Mouse (Mus musculus) heart, adult 2 months (tissue): ENCODE results near the gene Dedd. TPM values are rescaled to one million over a fixed set of nuclear protein-coding genes. Genes with fewer than 3 reads are reported as not detected.

ENCODE experiments used
- DNase-seq, 2 experiments: peaks; one replicate each; pipeline ENCODE4 v3.0.0; 2021
- H3K27ac ChIP-seq: fragments of 200-600 bp; 2 replicates; pipeline ENCODE4 v1.8.1; 2022
- H3K27me3 ChIP-seq: fragments of 200-500 bp; 2 replicates; pipeline ENCODE4 v1.6.1; 2012; ENCODE audit warnings: mild to moderate bottlenecking, low read length, inconsistent platforms, mixed read lengths; ENCODE audit not compliant: control insufficient read depth, insufficient read depth
- H3K36me3 ChIP-seq: fragments of 200-500 bp; 2 replicates; pipeline ENCODE4 v1.6.1; 2012; ENCODE audit warnings: low read length, inconsistent platforms; ENCODE audit not compliant: control insufficient read depth, insufficient read depth
- H3K4me1 ChIP-seq: fragments of 200-500 bp; 2 replicates; pipeline ENCODE4 v1.6.1; 2011; ENCODE audit warnings: low read length; ENCODE audit not compliant: control insufficient read depth, insufficient read depth
- H3K4me3 ChIP-seq: fragments of 200-600 bp; 2 replicates; pipeline ENCODE4 v1.8.1; 2022
- H3K79me2 ChIP-seq: fragments of 200-500 bp; replicated peaks from 2 replicates; pipeline ENCODE4 v1.6.1; 2012; ENCODE audit warnings: mild to moderate bottlenecking, inconsistent platforms, low read length, moderate library complexity, mixed read lengths; ENCODE audit not compliant: control insufficient read depth, insufficient read depth
- H3K9ac ChIP-seq: fragments of 200-500 bp; 2 replicates; pipeline ENCODE4 v1.6.1; 2012; ENCODE audit warnings: low read depth, mild to moderate bottlenecking, control low read depth, inconsistent platforms, low read length, mixed read lengths
- CTCF ChIP-seq: fragments of 200-600 bp; IDR thresholded peaks from 2 replicates; pipeline ENCODE4 v1.8.1; 2022; ENCODE audit warnings: antibody characterized with exemption, mild to moderate bottlenecking, moderate library complexity
- EP300 ChIP-seq: fragments of 200-500 bp; IDR thresholded peaks from 2 replicates; pipeline ENCODE4 v1.6.1; 2011; ENCODE audit warnings: low read depth, low read length, control low read depth; ENCODE audit not compliant: insufficient read depth
- POLR2A ChIP-seq: fragments of 200-500 bp; IDR thresholded peaks from 2 replicates; pipeline ENCODE4 v1.6.1; 2011; ENCODE audit warnings: mild to moderate bottlenecking, low read depth, low read length, control low read depth; ENCODE audit not compliant: insufficient read depth
- WGBS: fragments of 180-500 bp; shearing (Covaris S2); methylation state at CpG from one replicate; pipeline ENCODE4 v1.1.7; 2018; 5-methylcytosine and 5-hydroxymethylcytosine counted together
- intact Hi-C: fragments of 180-260 bp; cut with DNase I; formaldehyde crosslinking; loops from one replicate; pipeline ENCODE4 v1.15.1; 2025
- polyA plus RNA-seq: library from polyadenylated mRNA; depleted of rRNA; stranded (reverse); fragments of >200 nt; gene quantifications from 2 replicates; pipeline ENCODE4 v1.2.3, GENCODE M21; 2012
- total RNA-seq, 2 experiments: library from RNA; stranded (reverse); gene quantifications; 2 replicates each; pipeline ENCODE4 v1.2.3; 2021

Gene Dedd
- total and polyA plus RNA-seq, 3 experiments: 20.8 to 28.8 (median 22.9) TPM

DNA sequence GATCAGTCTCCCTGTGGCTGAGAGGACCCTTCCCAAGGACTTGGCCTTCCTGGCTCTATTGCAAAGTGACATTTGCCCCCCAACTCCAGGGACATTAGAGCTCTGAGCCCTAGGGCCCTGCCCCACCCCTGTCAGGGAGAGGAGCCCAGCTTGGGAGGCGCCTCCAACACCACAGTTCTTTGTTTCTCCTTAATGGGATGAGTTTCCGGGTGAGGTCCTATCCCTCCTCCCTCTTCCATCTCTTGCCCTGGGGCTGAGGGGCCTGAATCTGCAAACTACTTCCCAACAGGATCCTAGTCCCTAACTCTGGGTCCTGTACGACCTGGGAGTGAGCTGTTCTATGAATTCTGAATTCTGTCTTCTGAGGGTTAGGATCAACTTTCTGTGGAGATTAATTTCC is 43.9 kb downstream of the Dedd start:
- Histone ChIP-seq H3K36me3 (no peaks in the 10 kb centered on the region), H3K27me3 (no peaks in the 10 kb centered on the region), H3K4me3 (no peak overlapping the region), H3K4me1 (no peaks in the 10 kb centered on the region), H3K27ac (no peak overlapping the region), H3K9ac (no peak overlapping the region), H3K79me2 (no peaks in the 10 kb centered on the region)
- no peak for TF ChIP-seq CTCF
- TF ChIP-seq POLR2A: no peak
- TF ChIP-seq EP300: no peak
- WGBS: 58% methylated on average over 3 of the region's 3 CpGs
- DNase-seq: no peak
- intact Hi-C loops: no loop called here

DNA sequence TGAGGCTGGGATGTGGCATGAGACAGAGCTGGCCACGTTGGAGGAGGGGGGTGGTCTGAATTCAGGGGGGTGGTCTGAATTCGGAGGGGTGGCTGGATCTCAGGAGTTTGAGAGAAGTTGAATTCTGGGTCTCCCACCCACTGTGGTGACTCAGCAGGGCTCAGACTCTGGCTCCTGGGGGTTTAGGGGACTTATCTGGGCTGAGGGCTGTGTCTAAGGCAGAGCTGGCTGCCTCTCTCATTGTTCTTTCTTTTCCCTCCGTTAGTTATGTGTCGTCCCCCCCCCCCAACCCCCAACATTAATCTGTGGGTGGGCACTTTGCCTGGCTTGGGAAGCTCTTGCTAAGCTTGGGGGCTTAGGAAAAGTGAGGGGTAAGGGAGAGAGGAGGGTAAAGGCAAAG is 45.0 kb downstream of the Dedd start:
- H3K36me3 ChIP-seq: no peaks in the 10 kb centered on the region
- no peaks in the 10 kb centered on the region for H3K4me1 ChIP-seq
- no peak overlapping the region for H3K9ac ChIP-seq
- H3K27me3 ChIP-seq: no peaks in the 10 kb centered on the region
- H3K4me3 ChIP-seq: no peak overlapping the region
- TF ChIP-seq POLR2A: no peak
- TF ChIP-seq EP300: no peak
- no peak for TF ChIP-seq CTCF
- no peak for DNase-seq
- intact Hi-C loops: no loop called here
- WGBS: 3% methylated on average over 4 of the region's 4 CpGs
- H3K27ac ChIP-seq: no peak overlapping the region
- H3K79me2 ChIP-seq: no peaks in the 10 kb centered on the region

DNA sequence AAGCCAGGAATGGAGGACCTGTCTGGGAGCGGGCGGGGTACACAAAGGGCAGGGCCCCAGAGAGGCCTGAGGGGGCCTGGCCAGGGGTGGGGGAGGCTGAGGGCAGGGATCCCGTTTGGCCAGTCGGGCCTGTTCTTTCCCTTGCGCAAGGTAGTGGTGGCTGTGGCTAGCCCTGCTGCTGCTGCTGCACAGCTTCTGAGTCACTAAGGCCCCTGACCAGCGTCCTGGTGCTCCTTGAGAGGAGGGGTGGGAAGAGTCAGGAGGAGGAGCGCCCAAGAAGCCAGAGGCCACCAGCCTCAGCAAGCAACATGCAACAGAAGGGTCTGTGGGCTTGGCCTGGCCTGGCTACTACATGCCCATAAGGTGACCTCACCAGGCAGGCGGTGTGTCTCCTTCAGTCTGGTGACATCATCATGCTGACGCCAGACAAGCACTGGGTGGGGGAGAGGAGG is 46.7 kb downstream of the Dedd start:
- TF ChIP-seq EP300: no peak
- TF ChIP-seq POLR2A: no peak
- no peak for TF ChIP-seq CTCF
- no peaks in the 10 kb centered on the region for H3K79me2 ChIP-seq
- 55% methylated on average over 9 of the region's 9 CpGs for WGBS
- DNase-seq: no peak
- no peak overlapping the region for H3K9ac ChIP-seq
- H3K27me3 ChIP-seq: no peaks in the 10 kb centered on the region; the same call in 1 of the 2 replicates
- no peaks in the 10 kb centered on the region for H3K36me3 ChIP-seq
- H3K27ac ChIP-seq: no peak overlapping the region
- no peak overlapping the region for H3K4me3 ChIP-seq
- H3K4me1 ChIP-seq: peaks cover 2% of the 10 kb centered on the region; the same call in 1 of the 2 replicates
- intact Hi-C loops: no loop called here

DNA sequence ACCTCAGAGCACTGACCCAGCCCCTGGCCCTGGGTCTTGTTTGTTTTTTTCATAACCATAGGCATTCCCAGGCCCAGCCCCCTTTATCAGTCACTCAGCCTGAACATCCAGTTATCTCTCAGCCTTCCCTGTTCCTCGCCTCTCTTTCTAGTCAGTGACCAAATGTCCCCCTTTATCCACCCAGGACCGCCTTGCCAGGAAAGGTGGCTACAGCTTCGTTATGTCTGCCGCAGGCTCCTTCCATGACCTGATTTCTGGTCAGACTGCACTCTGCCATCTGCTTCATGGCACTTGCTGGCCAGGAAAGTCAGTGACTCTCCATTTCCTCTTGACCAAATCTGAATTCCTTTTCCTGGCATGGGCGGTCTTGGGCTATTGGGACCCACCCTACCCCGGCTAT is 49.4 kb downstream of the Dedd start:
- H3K36me3 ChIP-seq: no peaks in the 10 kb centered on the region
- intact Hi-C loops: no loop called here
- H3K9ac ChIP-seq: no peak overlapping the region
- WGBS: 54% methylated on average over 6 of the region's 6 CpGs
- H3K4me1 ChIP-seq: peaks cover 2% of the 10 kb centered on the region; the same call in 1 of the 2 replicates
- no peaks in the 10 kb centered on the region; the same call in 1 of the 2 replicates for H3K27me3 ChIP-seq
- no peak for TF ChIP-seq CTCF
- no peak for TF ChIP-seq POLR2A
- TF ChIP-seq EP300: no peak
- H3K4me3 ChIP-seq: no peak overlapping the region
- H3K79me2 ChIP-seq: no peaks in the 10 kb centered on the region
- no peak for DNase-seq
- H3K27ac ChIP-seq: no peak overlapping the region

DNA sequence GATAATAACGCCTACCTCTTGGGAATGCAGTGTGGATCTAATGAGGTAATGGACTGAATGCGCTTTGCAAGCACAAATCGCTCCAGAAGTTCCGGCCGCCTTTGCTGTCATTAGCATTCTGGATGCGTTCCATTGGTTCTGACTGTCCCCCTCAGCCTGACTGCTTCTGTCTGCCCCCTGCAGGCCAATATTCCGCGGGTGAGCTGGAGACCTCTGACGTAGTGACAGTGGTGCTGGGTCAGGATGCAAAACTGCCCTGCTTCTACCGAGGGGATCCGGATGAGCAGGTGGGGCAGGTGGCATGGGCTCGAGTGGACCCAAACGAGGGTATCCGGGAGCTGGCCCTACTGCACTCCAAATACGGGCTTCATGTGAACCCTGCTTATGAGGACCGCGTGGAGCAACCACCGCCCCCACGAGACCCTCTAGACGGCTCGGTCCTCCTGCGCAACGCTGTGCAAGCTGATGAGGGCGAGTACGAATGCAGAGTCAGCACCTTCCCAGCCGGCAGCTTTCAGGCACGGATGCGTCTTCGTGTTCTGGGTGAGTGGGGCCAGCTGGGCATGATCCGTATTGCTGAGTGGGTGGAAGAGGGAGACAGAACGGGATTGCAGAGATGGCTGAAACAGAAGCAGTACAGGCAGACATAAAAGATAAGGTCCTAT is 51.1 kb downstream of the Dedd start:
- 4% methylated on average over 31 of the region's 31 CpGs for WGBS
- TF ChIP-seq POLR2A (no peak), EP300 (0 out of 2 replicates have a peak, but pooled peaks have one; percentile 13), CTCF (peak; percentile 82)
- Histone ChIP-seq H3K27me3 (no peaks in the 10 kb centered on the region; the same call in 1 of the 2 replicates), H3K27ac (no peak overlapping the region), H3K4me1 (peaks cover 2% of the 10 kb centered on the region; the same call in 1 of the 2 replicates), H3K79me2 (no peaks in the 10 kb centered on the region), H3K4me3 (no peak overlapping the region), H3K9ac (no peak overlapping the region), H3K36me3 (no peaks in the 10 kb centered on the region)
- intact Hi-C loops: no loop called here
- peak; percentile 81 to 82 for DNase-seq

DNA sequence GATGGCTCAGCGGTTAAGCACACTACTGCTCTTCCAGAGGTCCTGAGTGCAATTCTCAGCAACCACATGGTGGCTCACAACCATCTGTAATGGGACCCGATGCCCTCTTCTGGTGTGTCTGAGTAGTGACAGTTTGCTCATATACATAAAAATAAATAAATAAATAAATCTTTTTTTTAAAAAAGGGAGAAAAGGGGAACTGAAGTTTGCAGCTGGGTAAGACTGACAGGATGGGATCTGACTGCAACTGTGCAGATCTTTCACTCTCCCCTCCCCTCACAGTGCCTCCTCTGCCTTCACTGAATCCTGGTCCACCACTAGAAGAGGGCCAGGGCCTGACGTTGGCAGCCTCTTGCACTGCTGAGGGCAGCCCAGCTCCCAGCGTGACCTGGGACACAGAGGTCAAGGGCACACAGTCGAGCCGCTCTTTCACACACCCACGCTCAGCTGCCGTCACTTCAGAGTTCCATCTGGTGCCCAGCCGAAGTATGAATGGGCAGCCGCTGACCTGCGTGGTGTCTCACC is 53.2 kb downstream of the Dedd start:
- TF ChIP-seq CTCF (peak; percentile 27; the same call in 1 of the 2 replicates), EP300 (no peak)
- WGBS: 86% methylated on average over 11 of the region's 11 CpGs
- no peaks in the 10 kb centered on the region for H3K36me3 ChIP-seq
- no peaks in the 10 kb centered on the region; the same call in 1 of the 2 replicates for H3K27me3 ChIP-seq
- no peak overlapping the region for H3K4me3 ChIP-seq
- H3K79me2 ChIP-seq: no peaks in the 10 kb centered on the region
- H3K4me1 ChIP-seq: peaks cover 2% of the 10 kb centered on the region; the same call in 1 of the 2 replicates
- intact Hi-C loops: no loop called here
- H3K27ac ChIP-seq: no peak overlapping the region
- H3K9ac ChIP-seq: no peak overlapping the region
- DNase-seq: no peak
